Mouse (Mus musculus) stomach, postnatal 0 days (tissue): ENCODE results near the gene Wnt16.

Experiments
- CTCF ChIP-seq: IDR thresholded peaks from 2 replicates; pipeline ENCODE4 v1.5.1; 2016; ENCODE audit warnings: antibody characterized with exemption, low read depth, mild to moderate bottlenecking, moderate library complexity
- EP300 ChIP-seq: optimal IDR thresholded peaks from 2 replicates; pipeline ENCODE3; 2016; ENCODE audit warnings: antibody characterized with exemption

GRCm38 (mm10) chr6:22262519-22262918 lies 25.5 kb upstream of the Wnt16 start:
- no peak for TF ChIP-seq CTCF
- no peak for TF ChIP-seq EP300
